8 mouse cellular contexts compared by ENCODE assay signal in genomic region chr6:47919646-47920446, GRCm38 (mm10). TPM values are rescaled to one million over a fixed set of nuclear protein-coding genes. Genes with fewer than 3 reads are reported as not detected.
A peak's percentile ranks its signal among the peaks of the same experiment; 100 is the strongest.
DNase-seq lines count a peak whose midpoint lies in the region; ATAC-seq and TF ChIP-seq lines count a peak whose summit lies in the region.

No protein-coding gene starts in this region.

- H3K9ac ChIP-seq in hindbrain, embryonic 16.5 days (ENCODE audit: low read depth, low read length): peak overlapping the region; percentile 87
- H3K9ac ChIP-seq in midbrain, postnatal 0 days (replicated peaks; ENCODE audit: low read length, poor library complexity, severe bottlenecking): peak overlapping the region; percentile 81; the same call in 1 of the 2 replicates

- H3K4me1 ChIP-seq in kidney, adult 2 months (ENCODE audit: control insufficient read depth, insufficient read depth, low read length): peaks cover 8% of the 10 kb centered on the region; the same call in 1 of the 2 replicates
- H3K4me1 ChIP-seq in hindbrain, embryonic 16.5 days (ENCODE audit: control insufficient read depth, insufficient read depth, low read depth, low read length): peaks cover 13% of the 10 kb centered on the region
- peaks cover 6% of the 10 kb centered on the region; the same call in 1 of the 2 replicates for H3K4me1 ChIP-seq in midbrain, postnatal 0 days (ENCODE audit: insufficient read depth, low read length)

- DNase-seq in kidney, adult 2 months: no peak
- DNase-seq in kidney, adult 8-10 months: no peak
- peak; percentile 11 for DNase-seq in c-Kit-positive CD71-positive TER-119-positive erythroid progenitor cells, embryonic 14.5 days (ENCODE audit: low spot score)
- no peak for DNase-seq in midbrain, postnatal 0 days (ENCODE audit: low spot score)
- no peak for DNase-seq in layer of hippocampus, postnatal 10 days (ENCODE audit: low spot score in 2 of 2)
- DNase-seq in layer of hippocampus, postnatal 36 days: no peak
- no peak for DNase-seq in urinary bladder, postnatal 4 days (ENCODE audit: low spot score in 2 of 2)

- no peaks in the 10 kb centered on the region for H3K27me3 ChIP-seq in kidney, adult 2 months (replicated peaks; ENCODE audit: control insufficient read depth, insufficient read depth, low read length)
- H3K27me3 ChIP-seq in hindbrain, embryonic 16.5 days (replicated peaks; ENCODE audit: control insufficient read depth, insufficient read depth, low read length): no peaks in the 10 kb centered on the region
- no peaks in the 10 kb centered on the region for H3K27me3 ChIP-seq in midbrain, postnatal 0 days (ENCODE audit: insufficient read depth, low read length)

- H3K4me2 ChIP-seq in hindbrain, embryonic 16.5 days (ENCODE audit: low read length): peak overlapping the region; percentile 58
- H3K4me2 ChIP-seq in midbrain, postnatal 0 days (ENCODE audit: low read depth, low read length, poor library complexity, severe bottlenecking): peak overlapping the region; percentile 71

- no peak for TF ChIP-seq CTCF in kidney, adult 2 months (conservative IDR thresholded peaks at IDR 0.05; ENCODE audit: insufficient read depth, insufficient read length, low read depth, low read length)
- TF ChIP-seq CTCF in midbrain, postnatal 0 days (IDR thresholded peaks at IDR 0.05): no peak

- peak; percentile 56; the same call in 1 of the 2 replicates for ATAC-seq in hindbrain, embryonic 16.5 days
- ATAC-seq in midbrain, postnatal 0 days (ENCODE audit: low FRiP score): peak; percentile 13; the same call in 1 of the 2 replicates

- H3K4me3 ChIP-seq in kidney, adult 2 months (ENCODE audit: insufficient read depth, low read depth, low read length): peak overlapping the region; percentile 96
- H3K4me3 ChIP-seq in hindbrain, embryonic 16.5 days (ENCODE audit: low read length): peak overlapping the region; percentile 82
- peak overlapping the region; percentile 83 for H3K4me3 ChIP-seq in midbrain, postnatal 0 days (ENCODE audit: low read depth, low read length)

- WGBS in kidney, adult 2 months: 27% methylated on average over 11 of the region's 11 CpGs
- 28% methylated on average over 11 of the region's 11 CpGs for WGBS in hindbrain, embryonic 16.5 days
- WGBS in midbrain, postnatal 0 days: 25% methylated on average over 11 of the region's 11 CpGs

- H3K36me3 ChIP-seq in kidney, adult 2 months (ENCODE audit: control insufficient read depth, insufficient read depth, low read length): no peaks in the 10 kb centered on the region
- no peaks in the 10 kb centered on the region for H3K36me3 ChIP-seq in hindbrain, embryonic 16.5 days (ENCODE audit: control insufficient read depth, insufficient read depth, low read length)
- H3K36me3 ChIP-seq in midbrain, postnatal 0 days (ENCODE audit: insufficient read depth, low read length): no peaks in the 10 kb centered on the region

- no peaks in the 10 kb centered on the region for H3K9me3 ChIP-seq in hindbrain, embryonic 16.5 days (ENCODE audit: control insufficient read depth, low read length)
- H3K9me3 ChIP-seq in midbrain, postnatal 0 days (ENCODE audit: low read length): no peaks in the 10 kb centered on the region

- TF ChIP-seq POLR2A in kidney, adult 2 months (IDR thresholded peaks at IDR 0.05; ENCODE audit: low read depth, low read length): no peak

- H3K27ac ChIP-seq in kidney, adult 2 months (ENCODE audit: insufficient read depth, low read depth, low read length): no peak overlapping the region
- peak overlapping the region; percentile 93 for H3K27ac ChIP-seq in hindbrain, embryonic 16.5 days (ENCODE audit: low read depth, low read length)
- peak overlapping the region; percentile 90 for H3K27ac ChIP-seq in midbrain, postnatal 0 days (ENCODE audit: low read depth, low read length)

RNA-seq across cellular contexts. Expression of gene Zfp212, which starts 0.4 kb away (rescaled TPM):
- 8.1 and 8.5 TPM in 2 replicates for polyA plus RNA-seq in kidney, adult 2 months (2012; rRNA removed)
- polyA plus RNA-seq in hindbrain, embryonic 16.5 days (2015; fragmentation: Nextera tagmentation; extraction: Ambion mirVana): 13.9 and 15.3 TPM in 2 replicates
- total RNA-seq in midbrain, postnatal 0 days (2014; rRNA removed): 13.4 and 15.9 TPM in 2 replicates
- 19.0 and 21.8 TPM in 2 replicates for polyA plus RNA-seq in midbrain, postnatal 0 days (2015; fragmentation: Nextera tagmentation; extraction: Ambion mirVana)
- total RNA-seq in layer of hippocampus, postnatal 10 days (2021): 10 to 100 TPM; 16.9 to 17.2 TPM
- 10 to 100 TPM; 18.0 to 22.3 TPM for total RNA-seq in layer of hippocampus, postnatal 36 days (2021)

RNA-seq across cellular contexts. Expression of gene Zfp956, which starts 33.3 kb away (rescaled TPM):
- polyA plus RNA-seq in kidney, adult 2 months (2012; rRNA removed): 6.7 and 9.4 TPM in 2 replicates
- 24.1 and 25.5 TPM in 2 replicates for polyA plus RNA-seq in hindbrain, embryonic 16.5 days (2015; fragmentation: Nextera tagmentation; extraction: Ambion mirVana)
- total RNA-seq in midbrain, postnatal 0 days (2014; rRNA removed): 34.8 and 37.7 TPM in 2 replicates
- 26.1 and 27.0 TPM in 2 replicates for polyA plus RNA-seq in midbrain, postnatal 0 days (2015; fragmentation: Nextera tagmentation; extraction: Ambion mirVana)
- total RNA-seq in layer of hippocampus, postnatal 10 days (2021): 10 to 100 TPM; 21.9 to 25.0 TPM
- 10 to 100 TPM; 20.2 to 21.9 TPM for total RNA-seq in layer of hippocampus, postnatal 36 days (2021)

RNA-seq across cellular contexts. Expression of gene Zfp282, which starts 42.8 kb away (rescaled TPM):
- polyA plus RNA-seq in kidney, adult 2 months (2012; rRNA removed): 6.2 and 7.0 TPM in 2 replicates
- polyA plus RNA-seq in hindbrain, embryonic 16.5 days (2015; fragmentation: Nextera tagmentation; extraction: Ambion mirVana): 20.9 and 22.9 TPM in 2 replicates
- 42.9 and 50.3 TPM in 2 replicates for total RNA-seq in midbrain, postnatal 0 days (2014; rRNA removed)
- polyA plus RNA-seq in midbrain, postnatal 0 days (2015; fragmentation: Nextera tagmentation; extraction: Ambion mirVana): 15.9 and 17.2 TPM in 2 replicates
- total RNA-seq in layer of hippocampus, postnatal 10 days (2021): 10 to 100 TPM; 25.9 to 26.5 TPM
- 10 to 100 TPM; 13.1 to 15.8 TPM for total RNA-seq in layer of hippocampus, postnatal 36 days (2021)
